Mouse (Mus musculus) T-helper 17 cell (primary cell): Measurements from ENCODE around the gene Cnnm2.

Experiments
- in situ Hi-C, 2 experiments: fragments of 300-600 bp; cut with MboI, MseI; formaldehyde crosslinking; loops; 1 replicate in 1 of 2; 2 replicates in 1 of 2; pipeline ENCODE4 v1.15.1; 2025; ENCODE audit warnings: high pct_unique_total_duplicates in 2 of 2

The Cnnm2 gene

DNA sequence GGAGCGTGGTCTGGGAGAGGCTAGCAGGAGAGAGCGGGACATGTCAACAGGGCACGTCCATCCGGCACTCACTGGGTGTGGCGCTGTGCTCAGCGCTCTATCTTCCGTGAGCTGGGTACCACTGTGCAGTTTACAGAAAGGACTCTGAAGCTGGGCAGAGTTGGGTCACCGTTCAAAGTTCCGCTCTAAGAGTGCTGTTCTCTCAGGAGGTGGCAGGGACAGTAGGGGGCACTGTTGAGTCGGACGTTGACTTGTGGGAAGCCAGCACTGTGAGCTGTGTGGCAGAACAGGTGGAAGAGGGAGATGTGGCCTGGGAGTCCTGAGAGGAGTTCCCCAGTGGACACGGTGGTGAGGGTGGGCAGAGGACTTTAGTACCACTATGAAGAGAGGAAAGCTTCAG, 114.4 kb downstream of the Cnnm2 start:
- in situ Hi-C loops = loop anchor here in 1 of 2 experiments (5.0 kb wide), 2 partner anchors 113 to 117 kb away; partner anchors contain the start of gene Cnnm2

DNA sequence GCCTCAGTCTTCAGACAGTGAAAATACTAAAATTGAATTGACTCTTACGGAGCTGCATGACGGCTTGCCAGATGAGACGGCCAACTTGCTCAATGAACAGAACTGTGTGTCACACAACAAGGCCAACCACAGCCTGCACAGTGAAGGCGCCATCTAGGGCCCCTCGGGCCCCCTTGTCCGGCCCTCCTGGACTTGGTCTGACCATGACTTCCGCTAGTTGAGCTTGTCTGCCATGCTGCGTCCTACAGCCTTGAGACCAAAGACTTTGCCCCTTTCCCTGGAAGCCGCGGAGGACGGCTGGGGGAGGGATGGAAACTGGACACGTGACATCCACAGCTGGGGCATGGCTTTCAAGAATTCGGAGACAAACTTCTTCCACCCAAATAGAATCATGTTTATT, 116.5 kb downstream of the Cnnm2 start:
- in situ Hi-C loops = loop anchor here in 1 of 2 experiments (5.0 kb wide), 2 partner anchors 114 to 116 kb away; partner anchors contain the start of gene Cnnm2

DNA sequence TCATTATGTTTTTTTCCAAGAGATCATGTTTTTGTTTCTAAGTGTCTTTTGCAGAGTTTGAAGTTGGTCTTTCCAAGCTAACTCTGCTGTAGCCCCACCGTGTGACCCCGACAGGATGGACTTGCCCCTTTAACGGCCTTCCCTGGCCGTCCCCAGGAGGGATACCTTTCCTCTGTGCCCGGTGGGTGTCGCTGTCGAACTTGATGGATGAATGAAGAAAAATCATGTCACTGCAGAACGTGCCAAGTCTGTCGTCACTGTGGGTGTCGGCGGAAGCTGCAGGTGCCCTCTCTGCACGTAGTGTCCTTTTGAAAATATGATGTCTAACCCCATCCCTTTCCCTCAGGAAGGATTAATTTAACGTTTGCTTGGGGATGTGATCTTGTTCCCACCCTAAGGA, 117.0 kb downstream of the Cnnm2 start:
- in situ Hi-C loops = loop anchor here in 1 of 2 experiments (5.0 kb wide), 2 partner anchors 114 to 116 kb away; partner anchors contain the start of gene Cnnm2

DNA sequence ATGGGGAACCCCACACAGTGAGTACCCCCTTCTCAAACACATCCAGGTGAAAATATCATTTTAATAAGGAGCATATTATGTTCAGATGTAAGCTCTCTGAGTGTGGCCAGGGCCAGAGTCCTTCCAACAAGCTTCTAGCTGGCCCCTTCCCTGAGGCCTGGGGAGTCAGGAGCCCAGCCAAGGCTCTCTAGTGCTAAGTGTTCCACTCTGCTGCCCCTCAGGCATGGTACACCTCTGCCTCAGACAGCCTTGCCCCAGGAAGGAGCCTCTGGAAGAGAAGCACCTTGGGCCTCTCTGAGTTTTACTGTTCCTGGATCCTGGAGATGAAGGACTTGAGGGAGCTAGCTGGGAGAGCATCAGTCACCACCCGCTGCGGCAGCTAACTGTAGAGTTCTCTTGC, 118.5 kb downstream of the Cnnm2 start:
- in situ Hi-C loops = loop anchor here (5.0 kb wide), 3 partner anchors 37 to 118 kb away; partner anchors contain the start of gene Cnnm2 (in 1 of the 2)

DNA sequence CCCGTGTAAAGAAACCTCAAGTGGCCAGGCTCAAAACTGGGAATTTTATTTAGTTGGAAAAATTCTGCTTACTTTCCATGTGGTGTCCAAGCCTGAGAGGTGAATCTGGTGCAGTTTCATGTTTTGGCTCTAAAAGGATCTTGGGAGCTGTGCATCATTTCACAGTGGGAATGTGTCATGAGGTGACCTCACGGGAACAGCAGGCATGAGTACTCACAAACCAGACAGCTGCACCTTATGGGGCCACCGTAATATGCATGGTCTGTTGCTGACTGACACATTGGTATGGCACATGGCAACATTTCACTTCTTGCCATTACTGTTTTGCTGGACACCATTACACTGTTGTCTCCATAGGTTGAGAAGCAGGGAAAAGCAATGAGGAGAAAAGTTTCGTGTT, 124.0 kb downstream of the Cnnm2 start:
- in situ Hi-C loops = no loop called here

DNA sequence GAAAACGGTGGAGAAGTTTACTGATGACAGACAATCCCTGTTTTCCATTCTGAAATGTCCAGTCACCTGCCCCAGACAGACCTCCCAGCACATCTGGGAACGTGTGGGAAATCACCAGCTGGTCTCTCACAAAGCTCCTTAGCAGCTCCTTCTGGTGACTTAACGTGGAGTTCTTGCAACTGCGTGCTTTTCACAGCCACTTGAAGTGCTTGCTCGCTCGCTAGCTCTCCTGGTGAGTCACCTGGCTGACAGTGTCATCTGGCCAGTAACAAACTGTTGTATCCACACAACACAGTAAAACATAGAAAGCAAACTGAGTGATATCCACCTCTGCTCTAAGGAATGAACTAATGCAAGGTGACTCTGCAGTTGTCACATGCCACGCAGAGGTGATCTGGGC, 125.4 kb downstream of the Cnnm2 start:
- in situ Hi-C loops = no loop called here

DNA sequence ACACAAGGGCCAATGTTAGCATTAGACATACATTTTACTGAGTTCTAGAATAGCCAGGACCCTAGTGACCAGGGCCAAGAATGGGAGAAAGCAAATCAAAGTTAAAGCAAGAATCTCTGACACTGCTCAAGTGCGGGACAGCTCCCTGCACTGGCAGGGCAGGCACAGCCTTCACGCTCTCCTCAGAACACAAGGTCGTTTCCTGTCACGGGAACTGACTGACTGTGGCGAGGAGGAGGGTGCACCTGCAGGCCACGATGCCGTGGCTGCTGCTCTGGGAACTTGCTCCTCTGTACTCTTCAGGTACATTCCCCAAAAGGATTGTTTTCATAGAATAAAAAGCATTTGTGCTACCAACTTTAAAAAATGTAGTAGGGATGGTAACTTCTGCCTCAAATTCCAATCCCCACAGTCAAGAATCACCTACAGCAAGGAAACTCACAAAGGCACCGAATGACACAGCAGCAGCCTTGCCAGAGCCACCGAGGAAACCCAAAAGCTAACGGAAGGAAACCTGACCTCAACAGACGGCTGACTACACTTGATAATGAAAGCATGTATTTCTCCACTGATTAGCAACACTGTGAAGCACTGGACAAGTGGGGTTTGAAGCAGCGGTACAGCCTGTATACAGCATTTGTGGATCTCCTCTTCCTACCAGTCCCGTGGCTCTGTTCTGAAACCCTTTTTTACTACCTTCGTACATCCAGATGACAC, 126.6 kb downstream of the Cnnm2 start:
- in situ Hi-C loops = no loop called here

DNA sequence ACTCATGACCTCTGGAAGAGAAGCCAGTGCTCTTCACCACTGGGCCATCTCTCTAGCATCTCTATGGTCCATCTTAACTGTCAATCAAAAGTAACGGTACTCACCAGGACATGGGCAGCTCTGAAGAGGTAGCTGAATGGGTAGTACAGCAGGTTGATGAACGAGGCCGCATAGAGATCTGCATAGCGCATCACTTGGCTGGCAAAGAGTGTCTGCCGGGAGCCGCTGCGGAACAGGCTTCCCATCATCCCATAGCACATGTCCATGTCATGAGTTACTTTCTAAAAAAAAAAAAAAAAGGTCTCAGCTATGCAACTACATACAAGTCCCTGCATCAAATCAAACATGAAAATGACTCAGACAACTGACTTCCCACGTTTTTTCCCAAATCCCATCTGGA, 128.3 kb downstream of the Cnnm2 start:
- in situ Hi-C loops = no loop called here

DNA sequence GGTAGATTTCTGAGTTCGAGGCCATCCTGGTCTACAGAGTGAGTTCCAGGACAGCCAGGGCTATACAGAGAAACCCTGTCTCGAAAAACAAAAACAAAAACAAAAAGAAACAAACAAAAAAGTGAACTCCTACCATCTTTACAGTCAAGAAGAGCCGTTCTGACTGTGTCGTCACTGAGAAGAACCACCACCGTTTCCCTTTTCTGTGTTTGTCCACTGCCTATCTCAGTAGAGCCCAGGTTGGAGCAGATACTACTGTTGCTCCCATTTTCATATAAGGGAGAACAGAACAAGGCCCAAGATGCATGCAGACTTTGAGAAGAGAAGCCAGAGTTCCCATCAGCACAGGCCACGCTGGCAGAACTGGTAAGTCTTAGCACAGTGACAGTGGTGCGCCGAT, 129.3 kb downstream of the Cnnm2 start:
- in situ Hi-C loops = no loop called here

DNA sequence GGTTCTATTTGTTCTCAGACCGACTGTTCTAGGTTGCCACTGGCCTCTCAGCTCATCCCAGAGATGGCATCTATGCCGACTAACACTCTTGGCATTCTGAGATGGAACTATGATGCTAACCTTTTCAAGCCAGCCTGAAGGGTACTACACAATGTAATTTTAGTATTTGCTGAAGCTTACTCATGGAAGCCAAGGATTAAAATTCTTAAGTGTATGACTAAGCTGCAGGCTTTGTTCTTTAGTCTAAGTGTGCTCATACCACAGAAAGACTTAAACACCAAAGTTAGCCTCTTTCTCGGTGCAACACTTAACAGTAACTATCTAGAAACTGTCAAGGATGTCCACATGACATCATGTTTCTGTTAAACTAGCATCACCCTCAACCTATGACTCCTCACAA, 131.5 kb downstream of the Cnnm2 start:
- in situ Hi-C loops = no loop called here

DNA sequence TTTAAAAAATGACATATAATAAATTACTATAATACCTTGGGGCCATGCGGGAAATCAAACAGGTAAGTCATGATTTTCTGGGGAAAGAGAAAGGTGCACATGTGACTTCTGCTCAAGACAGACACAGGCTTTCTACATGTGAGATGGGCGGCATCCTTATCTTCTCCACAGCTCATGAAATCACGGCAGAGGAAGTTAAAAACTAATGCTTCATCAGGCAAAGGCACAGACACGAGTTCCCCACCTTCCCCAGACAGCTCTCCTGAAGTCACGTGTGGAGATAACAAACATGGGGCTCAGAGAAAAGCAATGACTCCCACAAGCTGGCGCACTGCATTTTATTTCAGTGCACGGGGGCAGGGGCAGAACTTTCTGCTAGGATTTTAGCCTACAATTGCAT, 132.1 kb downstream of the Cnnm2 start:
- in situ Hi-C loops = no loop called here

DNA sequence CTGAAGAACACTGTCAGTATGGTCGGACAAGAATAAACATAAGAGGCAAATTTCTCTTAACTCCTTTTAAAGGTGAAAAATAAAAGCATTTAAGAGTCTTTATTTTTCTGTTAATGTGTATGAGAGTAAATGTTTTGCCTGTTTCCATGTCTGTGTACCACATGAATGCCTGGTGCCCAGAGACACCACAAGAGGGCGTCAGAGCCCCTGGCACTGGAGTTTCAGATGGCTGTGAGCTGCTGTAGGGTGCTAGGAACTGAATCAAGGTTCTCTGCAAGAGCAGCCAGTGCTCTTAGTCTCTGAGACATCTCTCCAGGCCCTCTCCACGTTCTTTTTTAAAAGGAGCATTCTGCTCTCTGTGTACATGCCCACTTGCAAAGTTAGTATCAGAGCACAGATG, 135.7 kb downstream of the Cnnm2 start:
- in situ Hi-C loops = no loop called here

DNA sequence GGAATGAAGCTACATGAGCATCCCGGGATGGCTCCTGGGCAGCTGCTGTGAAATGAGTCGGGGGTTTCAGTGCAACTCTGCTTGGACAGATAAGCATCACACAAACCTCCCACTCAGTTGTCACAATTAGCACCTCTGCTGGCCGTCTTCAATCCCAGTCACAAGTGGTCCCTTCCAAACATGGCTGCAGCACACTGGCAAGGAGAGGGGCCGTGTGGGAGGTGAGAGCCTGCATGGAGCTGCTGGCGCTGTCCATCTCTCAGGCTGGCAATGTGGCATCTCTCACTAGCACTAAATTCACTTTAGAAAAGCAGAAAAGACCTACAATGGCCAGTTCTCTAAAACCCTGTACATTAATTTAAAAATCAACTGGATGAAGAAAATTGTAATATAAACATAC, 136.8 kb downstream of the Cnnm2 start:
- in situ Hi-C loops = no loop called here

DNA sequence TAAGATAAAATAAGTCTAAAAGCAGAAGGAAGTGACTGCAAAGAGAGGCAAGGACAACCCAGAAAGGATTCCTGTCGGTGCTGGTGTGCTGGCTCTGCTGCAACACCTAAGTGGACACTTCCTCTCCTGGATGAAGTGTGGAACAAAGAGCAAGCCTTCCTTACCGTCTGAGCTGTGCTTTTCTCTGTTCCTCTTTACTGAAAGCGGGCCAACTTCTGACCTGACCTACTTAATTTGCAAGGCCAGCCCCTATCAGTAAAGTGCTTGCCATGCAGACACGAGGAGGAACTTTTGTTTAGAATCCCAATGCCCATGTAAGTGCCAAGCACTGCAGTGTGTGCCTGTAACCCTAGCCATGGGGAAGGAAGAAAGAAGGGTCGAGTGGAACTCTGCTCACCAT, 137.9 kb downstream of the Cnnm2 start:
- in situ Hi-C loops = no loop called here

DNA sequence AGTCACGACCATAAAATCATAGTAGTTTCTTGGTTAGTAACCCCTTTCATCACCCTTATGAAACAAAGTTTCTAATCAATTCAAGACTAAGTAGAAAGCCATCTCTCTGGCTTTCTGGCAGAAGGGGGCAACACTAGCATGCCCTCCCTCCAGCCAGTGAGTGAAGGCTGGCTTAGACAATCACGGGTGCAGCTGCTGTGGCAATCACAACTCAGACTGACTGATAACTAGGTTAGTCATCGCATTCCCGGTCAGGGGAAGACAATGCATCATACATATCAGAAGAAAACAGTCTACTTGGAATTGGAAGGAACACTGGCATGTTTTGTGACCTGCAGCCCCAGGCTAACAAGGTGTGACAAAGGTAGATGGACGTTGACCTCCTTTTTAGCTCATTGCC, 138.5 kb downstream of the Cnnm2 start:
- in situ Hi-C loops = loop anchor here in 1 of 2 experiments (25.0 kb wide), 1 partner anchor 512 kb away; no protein-coding TSS in a partner anchor

DNA sequence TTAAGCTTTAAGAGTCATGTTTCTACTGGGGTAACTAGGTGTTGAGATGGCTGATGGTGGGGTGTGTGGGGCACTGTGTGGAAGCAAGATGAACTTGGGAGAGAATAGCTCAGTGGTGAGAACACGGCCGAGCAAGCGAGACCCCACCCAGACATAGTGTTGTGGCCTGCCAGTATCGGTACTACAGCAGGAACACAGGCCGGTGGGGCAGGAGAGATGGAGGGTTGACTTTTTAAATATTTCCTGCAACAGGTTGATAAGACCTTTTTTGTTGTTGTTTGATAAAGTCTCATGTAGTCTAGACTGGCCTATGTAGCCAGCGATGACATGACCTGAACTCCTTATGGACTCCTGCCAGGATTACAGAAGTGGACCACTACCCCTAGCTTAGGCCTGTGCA, 139.4 kb downstream of the Cnnm2 start:
- in situ Hi-C loops = loop anchor here in 1 of 2 experiments (25.0 kb wide), 1 partner anchor 512 kb away; no protein-coding TSS in a partner anchor

DNA sequence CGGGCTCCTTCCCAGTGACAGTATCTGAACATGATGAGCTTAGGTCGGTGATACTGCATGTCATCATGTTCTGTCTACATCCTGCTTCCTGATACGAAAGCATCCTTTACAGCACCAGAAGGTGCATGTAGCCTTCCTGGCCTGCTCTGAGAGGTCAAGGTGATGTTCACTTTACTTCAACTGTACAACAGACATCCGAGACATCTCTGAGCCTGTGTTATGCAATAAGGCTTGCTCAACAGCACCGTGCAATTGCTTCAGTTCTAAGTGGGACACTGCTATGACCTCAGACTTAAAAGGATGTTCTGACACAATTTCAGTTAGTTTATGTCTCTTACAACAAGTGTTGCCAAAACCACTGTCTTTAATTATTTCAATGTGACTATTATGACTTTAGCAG, 139.9 kb downstream of the Cnnm2 start:
- in situ Hi-C loops = loop anchor here in 1 of 2 experiments (25.0 kb wide), 1 partner anchor 511 kb away; no protein-coding TSS in a partner anchor

DNA sequence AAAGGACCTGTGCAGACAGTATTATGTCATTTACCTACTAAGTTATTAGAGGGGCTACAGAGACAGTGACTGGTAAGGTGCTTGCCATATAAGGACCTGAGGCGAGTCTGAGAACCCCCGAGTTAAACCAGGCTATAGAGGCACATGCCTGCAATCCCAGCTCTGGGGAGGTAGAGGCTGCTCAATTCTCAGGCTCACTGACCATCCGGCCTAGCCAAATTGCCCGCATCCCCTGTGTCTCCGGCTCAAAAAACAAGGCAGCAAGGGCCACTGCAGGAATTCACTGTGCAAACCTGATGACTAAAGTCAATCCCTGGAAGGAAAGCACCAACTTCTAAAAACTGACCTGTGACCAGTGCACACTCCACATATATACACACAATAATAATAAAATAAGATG, 142.0 kb downstream of the Cnnm2 start:
- in situ Hi-C loops = loop anchor here in 1 of 2 experiments (25.0 kb wide), 1 partner anchor 509 kb away; no protein-coding TSS in a partner anchor

DNA sequence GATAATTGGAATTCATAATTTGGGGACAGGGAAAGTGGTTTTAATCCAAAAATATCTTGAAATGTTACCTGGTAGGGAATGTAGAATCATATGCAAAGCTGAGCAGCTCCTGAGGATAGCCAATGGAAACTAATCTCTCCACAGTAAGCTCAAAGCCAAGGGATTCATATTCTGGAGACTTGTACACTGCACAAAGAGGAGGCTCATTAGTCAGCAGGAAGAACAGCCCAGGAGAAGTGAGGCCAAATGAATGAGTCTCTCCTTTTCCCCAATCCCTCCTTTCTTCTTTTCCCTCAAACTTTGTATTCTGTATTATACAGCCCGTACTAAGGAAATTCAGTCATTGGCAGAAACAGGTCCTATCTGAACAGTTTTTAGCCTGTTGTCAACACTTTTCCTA, 143.5 kb downstream of the Cnnm2 start:
- in situ Hi-C loops = loop anchor here in 1 of 2 experiments (25.0 kb wide), 1 partner anchor 507 kb away; no protein-coding TSS in a partner anchor

DNA sequence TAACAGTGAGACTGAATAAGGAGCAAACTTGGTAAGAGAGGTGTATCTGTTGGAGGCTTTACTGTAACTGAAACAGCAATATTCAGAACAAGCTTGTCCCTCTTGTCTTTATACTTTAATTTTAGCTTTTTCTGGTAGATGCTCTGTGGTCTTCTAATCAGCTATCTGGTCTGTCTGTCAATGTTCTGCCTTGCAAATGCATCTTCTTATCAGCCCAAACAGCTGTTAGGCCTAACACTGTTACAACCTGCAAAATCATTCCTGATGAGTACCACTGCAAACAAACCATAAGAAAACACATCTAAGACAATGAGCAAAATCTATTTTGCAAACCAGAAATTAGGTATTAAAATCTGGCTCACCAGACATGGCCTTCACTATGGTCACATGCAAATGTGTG, 144.0 kb downstream of the Cnnm2 start:
- in situ Hi-C loops = loop anchor here in 1 of 2 experiments (25.0 kb wide), 1 partner anchor 507 kb away; no protein-coding TSS in a partner anchor

DNA sequence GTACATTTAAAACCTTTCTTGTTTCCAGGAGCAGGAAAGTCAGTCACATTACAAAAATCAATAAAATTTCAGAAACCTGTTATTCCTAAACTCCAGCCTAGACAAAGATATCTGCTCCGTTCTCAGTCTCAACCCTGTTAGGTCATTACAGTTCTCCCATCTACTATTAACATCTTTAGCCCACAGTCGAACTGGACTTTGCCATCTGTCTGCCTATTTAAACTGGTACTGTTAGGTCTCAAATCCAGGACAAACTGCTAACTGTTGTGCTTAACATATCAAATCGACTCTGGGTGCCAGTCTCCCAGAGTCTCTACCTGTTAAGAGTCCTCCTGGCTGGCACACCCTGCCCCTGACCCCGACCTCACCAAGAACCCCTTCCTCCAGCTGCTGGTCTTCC, 144.6 kb downstream of the Cnnm2 start:
- in situ Hi-C loops = loop anchor here in 1 of 2 experiments (25.0 kb wide), 1 partner anchor 506 kb away; no protein-coding TSS in a partner anchor

DNA sequence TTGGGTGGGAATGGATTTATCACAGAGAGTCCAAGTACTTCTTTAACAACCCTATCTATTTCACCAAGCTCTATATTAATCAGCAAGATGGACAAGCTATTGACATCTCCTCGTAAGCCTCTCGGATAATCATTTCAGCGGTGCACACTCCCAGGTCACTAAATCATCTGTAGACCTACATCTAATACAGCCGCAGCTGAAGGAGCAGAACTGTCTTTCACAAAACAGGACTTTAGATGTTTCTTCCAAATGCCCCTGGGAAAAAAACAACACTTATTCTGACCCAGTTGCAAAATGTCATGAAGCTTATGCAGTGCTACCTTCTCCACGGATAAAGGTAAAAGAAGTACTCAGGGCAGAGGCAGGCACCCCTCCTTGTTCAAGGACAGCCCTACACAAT, 146.8 kb downstream of the Cnnm2 start:
- in situ Hi-C loops = loop anchor here in 1 of 2 experiments (25.0 kb wide), 1 partner anchor 504 kb away; no protein-coding TSS in a partner anchor

DNA sequence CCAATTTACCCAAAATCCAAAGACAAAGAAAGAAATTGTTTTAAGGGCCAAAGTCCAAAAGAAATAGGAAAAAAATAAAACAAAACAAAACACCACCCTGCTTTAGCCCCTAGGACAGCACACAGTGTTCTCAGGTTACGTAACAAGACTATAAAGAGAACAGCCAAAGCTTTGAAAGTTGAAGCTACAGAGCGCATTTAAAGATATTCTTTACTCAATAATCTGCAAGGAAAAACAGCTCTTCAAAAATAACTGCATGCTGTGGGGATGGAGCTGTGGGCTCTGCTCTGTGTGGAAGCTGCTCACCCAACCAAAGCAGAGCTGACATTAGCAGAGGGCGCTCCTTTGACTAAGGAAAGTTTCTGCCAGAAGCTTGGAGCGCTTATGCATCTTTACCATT, 147.6 kb downstream of the Cnnm2 start:
- in situ Hi-C loops = loop anchor here in 1 of 2 experiments (25.0 kb wide), 1 partner anchor 503 kb away; no protein-coding TSS in a partner anchor
